Mouse (Mus musculus): ENCODE measurements around the gene Wdr89. TPM values are rescaled to one million over a fixed set of nuclear protein-coding genes. Genes with fewer than 3 reads are reported as not detected.
A peak's percentile ranks its signal among the peaks of the same experiment; 100 is the strongest.

Wdr89 gene
- polyA plus RNA-seq, 1 experiment from 2014 or later, result 14.5 TPM

DNA sequence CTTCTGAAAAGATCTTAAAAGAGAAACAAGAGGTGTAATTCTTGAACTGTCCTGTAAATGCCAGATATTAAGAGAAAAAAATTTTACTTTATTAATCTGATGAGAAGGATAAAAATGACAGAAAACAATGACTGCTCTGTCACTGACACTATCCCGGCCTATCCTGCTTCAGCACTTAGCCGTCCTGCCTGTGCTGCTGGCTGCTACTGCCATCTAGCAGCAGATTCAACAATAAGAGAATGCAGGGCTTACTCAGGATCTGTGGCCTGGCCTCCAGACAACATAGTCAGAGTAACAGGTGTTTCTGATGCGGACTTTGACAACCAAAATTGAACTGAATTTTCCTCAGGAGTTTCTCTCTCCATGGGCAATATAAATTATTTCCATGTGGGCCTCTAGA lies 12.8 kb downstream of the Wdr89 start:
- Histone ChIP-seq H3K36me3 (ENCODE audit: insufficient read depth) (no peaks in the 10 kb centered on the region), H3K9ac (no peak overlapping the region), H3K9me3 (ENCODE audit: low read depth, low read length) (no peaks in the 10 kb centered on the region), H3K27ac (ENCODE audit: low read depth) (no peak overlapping the region), H3K4me1 (ENCODE audit: insufficient read depth) (no peaks in the 10 kb centered on the region), H3K4me2 (no peak overlapping the region), H3K27me3 (ENCODE audit: insufficient read depth, low read length) (no peaks in the 10 kb centered on the region), H3K4me3 (ENCODE audit: low read depth, low read length) (no peak overlapping the region)
- TF ChIP-seq CTCF (IDR thresholded peaks at IDR 0.05; ENCODE audit: low read depth), result peak; percentile 65
- ATAC-seq (ENCODE audit: insufficient read depth), result no peak
- DNase-seq, result peak; percentile 56
- WGBS, result 39% methylated on average over 3 of the region's 3 CpGs

GRCm38 (mm10) chr12:75654247-75654801 lies 15.0 kb downstream of the Wdr89 start:
- H3K4me2 ChIP-seq, result no peak overlapping the region
- DNase-seq, result no peak
- no peak for TF ChIP-seq CTCF (IDR thresholded peaks at IDR 0.05; ENCODE audit: low read depth)
- ATAC-seq (ENCODE audit: insufficient read depth), result no peak
- H3K4me1 ChIP-seq (ENCODE audit: insufficient read depth), result no peaks in the 10 kb centered on the region
- H3K36me3 ChIP-seq (ENCODE audit: insufficient read depth), result no peaks in the 10 kb centered on the region
- no peaks in the 10 kb centered on the region for H3K27me3 ChIP-seq (ENCODE audit: insufficient read depth, low read length)
- no peaks in the 10 kb centered on the region for H3K9me3 ChIP-seq (ENCODE audit: low read depth, low read length)
- WGBS, result 78% methylated on average over 3 of the region's 3 CpGs
- no peak overlapping the region for H3K27ac ChIP-seq (ENCODE audit: low read depth)
- H3K4me3 ChIP-seq (ENCODE audit: low read depth, low read length), result no peak overlapping the region
- H3K9ac ChIP-seq, result no peak overlapping the region

- Histone ChIP-seq H3K4me3 (ENCODE audit: low read depth, low read length) (no peak overlapping the region), H3K9ac (no peak overlapping the region), H3K27ac (ENCODE audit: low read depth) (no peak overlapping the region), H3K4me1 (ENCODE audit: insufficient read depth) (no peaks in the 10 kb centered on the region), H3K9me3 (ENCODE audit: low read depth, low read length) (no peaks in the 10 kb centered on the region), H3K4me2 (no peak overlapping the region), H3K27me3 (ENCODE audit: insufficient read depth, low read length) (no peaks in the 10 kb centered on the region), H3K36me3 (ENCODE audit: insufficient read depth) (no peaks in the 10 kb centered on the region)
- no peak for ATAC-seq (ENCODE audit: insufficient read depth)
- 73% methylated on average over 2 of the region's 2 CpGs for WGBS
- DNase-seq, result no peak
- no peak for TF ChIP-seq CTCF (IDR thresholded peaks at IDR 0.05; ENCODE audit: low read depth)
Observed at GRCm38 (mm10) chr12:75649706-75650093, 19.6 kb downstream of the Wdr89 start.

- WGBS, result 72% methylated on average over 12 of the region's 12 CpGs
- H3K4me2 ChIP-seq, result no peak overlapping the region
- peak; percentile 42 for DNase-seq
- no peaks in the 10 kb centered on the region for H3K4me1 ChIP-seq (ENCODE audit: insufficient read depth)
- no peak; the same call in 1 of the 2 replicates for ATAC-seq (ENCODE audit: insufficient read depth)
- H3K27ac ChIP-seq (ENCODE audit: low read depth), result no peak overlapping the region
- H3K27me3 ChIP-seq (ENCODE audit: insufficient read depth, low read length), result no peaks in the 10 kb centered on the region
- no peaks in the 10 kb centered on the region for H3K9me3 ChIP-seq (ENCODE audit: low read depth, low read length)
- no peak for TF ChIP-seq CTCF (IDR thresholded peaks at IDR 0.05; ENCODE audit: low read depth)
- no peaks in the 10 kb centered on the region for H3K36me3 ChIP-seq (ENCODE audit: insufficient read depth)
- no peak overlapping the region for H3K4me3 ChIP-seq (ENCODE audit: low read depth, low read length)
- no peak overlapping the region for H3K9ac ChIP-seq
Observed at GRCm38 (mm10) chr12:75649058-75649705, 20.2 kb downstream of the Wdr89 start.

DNA sequence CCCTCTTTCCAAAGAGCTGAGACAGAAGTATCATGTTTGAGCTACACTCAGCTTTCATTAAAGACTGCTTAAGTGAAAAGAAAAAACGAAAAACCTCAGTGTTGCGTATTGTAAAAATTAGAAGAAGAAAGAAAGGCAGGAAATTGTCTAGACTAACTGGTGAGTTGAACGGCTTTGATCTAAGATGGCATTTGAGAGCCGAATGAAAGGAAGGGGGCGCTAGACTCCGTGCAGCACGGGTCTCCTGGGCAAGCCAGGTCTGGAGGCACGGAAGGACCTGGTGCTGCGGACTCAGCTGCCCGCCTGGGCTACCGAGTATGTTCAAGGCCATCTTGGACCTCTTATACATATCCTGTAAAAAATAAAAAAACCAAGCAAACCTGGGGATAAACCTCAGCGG lies 21.1 kb downstream of the Wdr89 start:
- Histone ChIP-seq H3K9ac (no peak overlapping the region), H3K9me3 (ENCODE audit: low read depth, low read length) (no peaks in the 10 kb centered on the region), H3K4me2 (no peak overlapping the region), H3K27me3 (ENCODE audit: insufficient read depth, low read length) (no peaks in the 10 kb centered on the region), H3K4me3 (ENCODE audit: low read depth, low read length) (no peak overlapping the region), H3K27ac (ENCODE audit: low read depth) (no peak overlapping the region), H3K4me1 (ENCODE audit: insufficient read depth) (no peaks in the 10 kb centered on the region), H3K36me3 (ENCODE audit: insufficient read depth) (no peaks in the 10 kb centered on the region)
- DNase-seq (peak; percentile 34), ATAC-seq (ENCODE audit: insufficient read depth) (no peak)
- WGBS, result 58% methylated on average over 12 of the region's 12 CpGs
- TF ChIP-seq CTCF (IDR thresholded peaks at IDR 0.05; ENCODE audit: low read depth), result peak; percentile 35; the same call in 1 of the 2 replicates

DNA sequence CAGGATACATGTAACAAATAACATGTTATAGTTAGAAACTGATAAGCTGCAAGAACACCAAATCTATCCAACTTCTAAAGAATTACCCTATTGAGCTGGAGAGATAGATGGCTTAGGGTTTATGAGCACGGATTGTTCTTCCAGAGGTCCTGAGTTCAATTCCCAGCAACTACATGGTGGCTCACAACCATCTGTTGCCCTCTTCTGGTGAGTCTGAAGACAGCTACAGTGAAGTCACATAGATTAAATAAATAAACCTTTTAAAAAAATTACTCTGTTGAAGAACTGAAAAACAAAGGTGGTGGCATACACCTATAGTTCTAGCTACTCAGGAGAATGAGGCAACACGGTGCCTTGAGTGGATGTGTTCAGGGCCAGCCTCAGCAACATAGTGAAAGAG lies 21.7 kb downstream of the Wdr89 start:
- WGBS, result 81% methylated on average over 2 of the region's 2 CpGs
- 0 out of 2 replicates have a peak, but pooled peaks have one; percentile 20 for TF ChIP-seq CTCF (IDR thresholded peaks at IDR 0.05; ENCODE audit: low read depth)
- Histone ChIP-seq H3K27me3 (ENCODE audit: insufficient read depth, low read length) (no peaks in the 10 kb centered on the region), H3K9ac (no peak overlapping the region), H3K4me3 (ENCODE audit: low read depth, low read length) (no peak overlapping the region), H3K27ac (ENCODE audit: low read depth) (no peak overlapping the region), H3K4me1 (ENCODE audit: insufficient read depth) (no peaks in the 10 kb centered on the region), H3K36me3 (ENCODE audit: insufficient read depth) (no peaks in the 10 kb centered on the region), H3K4me2 (no peak overlapping the region), H3K9me3 (ENCODE audit: low read depth, low read length) (no peaks in the 10 kb centered on the region)
- DNase-seq (no peak), ATAC-seq (ENCODE audit: insufficient read depth) (no peak)

- no peaks in the 10 kb centered on the region for H3K9me3 ChIP-seq (ENCODE audit: low read depth, low read length)
- no peak overlapping the region for H3K4me2 ChIP-seq
- no peaks in the 10 kb centered on the region for H3K27me3 ChIP-seq (ENCODE audit: insufficient read depth, low read length)
- 91% methylated on average over 1 of the region's 1 CpGs for WGBS
- no peak overlapping the region for H3K9ac ChIP-seq
- DNase-seq (no peak), ATAC-seq (ENCODE audit: insufficient read depth) (no peak)
- TF ChIP-seq CTCF (IDR thresholded peaks at IDR 0.05; ENCODE audit: low read depth), result peak; percentile 48
- H3K27ac ChIP-seq (ENCODE audit: low read depth), result no peak overlapping the region
- H3K4me1 ChIP-seq (ENCODE audit: insufficient read depth), result no peaks in the 10 kb centered on the region
- H3K36me3 ChIP-seq (ENCODE audit: insufficient read depth), result no peaks in the 10 kb centered on the region
- no peak overlapping the region for H3K4me3 ChIP-seq (ENCODE audit: low read depth, low read length)
Observed at GRCm38 (mm10) chr12:75645780-75646179, 23.6 kb downstream of the Wdr89 start.
